Mouse (Mus musculus): ENCODE results near the gene Got1. TPM values are rescaled to one million over a fixed set of nuclear protein-coding genes. Genes with fewer than 3 reads are reported as not detected.

The Got1 gene
- polyA plus RNA-seq, 1 experiment, result 148 TPM

- Histone ChIP-seq H3K36me3 (ENCODE audit: control insufficient read depth, insufficient read depth, low read length, poor library complexity, severe bottlenecking) (no peaks in the 10 kb centered on the region), H3K9me3 (replicated peaks; ENCODE audit: control insufficient read depth, insufficient read depth, low read length, poor library complexity, severe bottlenecking) (no peaks in the 10 kb centered on the region), H3K4me1 (ENCODE audit: control insufficient read depth, insufficient read depth, low read length) (no peaks in the 10 kb centered on the region), H3K27me3 (ENCODE audit: control insufficient read depth, insufficient read depth, low read length, poor library complexity, severe bottlenecking) (no peaks in the 10 kb centered on the region; the same call in 1 of the 2 replicates), H3K27ac (ENCODE audit: insufficient read depth, low read length) (no peak overlapping the region), H3K9ac (ENCODE audit: low read depth, poor library complexity, severe bottlenecking) (no peak overlapping the region), H3K4me3 (ENCODE audit: low read depth, low read length) (no peak overlapping the region)
- no peak for TF ChIP-seq CTCF (IDR thresholded peaks at IDR 0.05; ENCODE audit: low read depth, low read length)
- TF ChIP-seq EP300 (IDR thresholded peaks at IDR 0.05; ENCODE audit: insufficient read depth, low read depth, low read length), result no peak
- TF ChIP-seq POLR2A (IDR thresholded peaks at IDR 0.05; ENCODE audit: insufficient read depth, low read length), result no peak
Observed at GRCm38 (mm10) chr19:43465076-43465475, 59.3 kb downstream of the Got1 start.

GRCm38 (mm10) chr19:43464294-43464687 lies 60.1 kb downstream of the Got1 start:
- Histone ChIP-seq H3K9me3 (replicated peaks; ENCODE audit: control insufficient read depth, insufficient read depth, low read length, poor library complexity, severe bottlenecking) (no peaks in the 10 kb centered on the region), H3K4me3 (ENCODE audit: low read depth, low read length) (no peak overlapping the region), H3K4me1 (ENCODE audit: control insufficient read depth, insufficient read depth, low read length) (no peaks in the 10 kb centered on the region), H3K36me3 (ENCODE audit: control insufficient read depth, insufficient read depth, low read length, poor library complexity, severe bottlenecking) (no peaks in the 10 kb centered on the region), H3K27me3 (ENCODE audit: control insufficient read depth, insufficient read depth, low read length, poor library complexity, severe bottlenecking) (no peaks in the 10 kb centered on the region; the same call in 1 of the 2 replicates), H3K9ac (ENCODE audit: low read depth, poor library complexity, severe bottlenecking) (no peak overlapping the region), H3K27ac (ENCODE audit: insufficient read depth, low read length) (no peak overlapping the region)
- TF ChIP-seq EP300 (IDR thresholded peaks at IDR 0.05; ENCODE audit: insufficient read depth, low read depth, low read length) (no peak), CTCF (IDR thresholded peaks at IDR 0.05; ENCODE audit: low read depth, low read length) (no peak), POLR2A (IDR thresholded peaks at IDR 0.05; ENCODE audit: insufficient read depth, low read length) (no peak)

- no peaks in the 10 kb centered on the region; the same call in 1 of the 2 replicates for H3K27me3 ChIP-seq (ENCODE audit: control insufficient read depth, insufficient read depth, low read length, poor library complexity, severe bottlenecking)
- H3K9me3 ChIP-seq (replicated peaks; ENCODE audit: control insufficient read depth, insufficient read depth, low read length, poor library complexity, severe bottlenecking), result no peaks in the 10 kb centered on the region
- H3K27ac ChIP-seq (ENCODE audit: insufficient read depth, low read length), result no peak overlapping the region
- no peaks in the 10 kb centered on the region for H3K4me1 ChIP-seq (ENCODE audit: control insufficient read depth, insufficient read depth, low read length)
- no peaks in the 10 kb centered on the region for H3K36me3 ChIP-seq (ENCODE audit: control insufficient read depth, insufficient read depth, low read length, poor library complexity, severe bottlenecking)
- H3K4me3 ChIP-seq (ENCODE audit: low read depth, low read length), result no peak overlapping the region
- no peak for TF ChIP-seq EP300 (IDR thresholded peaks at IDR 0.05; ENCODE audit: insufficient read depth, low read depth, low read length)
- TF ChIP-seq CTCF (IDR thresholded peaks at IDR 0.05; ENCODE audit: low read depth, low read length), result no peak
- TF ChIP-seq POLR2A (IDR thresholded peaks at IDR 0.05; ENCODE audit: insufficient read depth, low read length), result no peak
- no peak overlapping the region for H3K9ac ChIP-seq (ENCODE audit: low read depth, poor library complexity, severe bottlenecking)
Observed at GRCm38 (mm10) chr19:43463546-43464293, 60.7 kb downstream of the Got1 start.

GRCm38 (mm10) chr19:43462141-43462540 lies 62.3 kb downstream of the Got1 start:
- Histone ChIP-seq H3K9me3 (replicated peaks; ENCODE audit: control insufficient read depth, insufficient read depth, low read length, poor library complexity, severe bottlenecking) (no peaks in the 10 kb centered on the region), H3K27me3 (ENCODE audit: control insufficient read depth, insufficient read depth, low read length, poor library complexity, severe bottlenecking) (no peaks in the 10 kb centered on the region; the same call in 1 of the 2 replicates), H3K9ac (ENCODE audit: low read depth, poor library complexity, severe bottlenecking) (no peak overlapping the region), H3K4me1 (ENCODE audit: control insufficient read depth, insufficient read depth, low read length) (no peaks in the 10 kb centered on the region), H3K27ac (ENCODE audit: insufficient read depth, low read length) (no peak overlapping the region), H3K36me3 (ENCODE audit: control insufficient read depth, insufficient read depth, low read length, poor library complexity, severe bottlenecking) (no peaks in the 10 kb centered on the region), H3K4me3 (ENCODE audit: low read depth, low read length) (no peak overlapping the region)
- no peak for TF ChIP-seq CTCF (IDR thresholded peaks at IDR 0.05; ENCODE audit: low read depth, low read length)
- no peak for TF ChIP-seq EP300 (IDR thresholded peaks at IDR 0.05; ENCODE audit: insufficient read depth, low read depth, low read length)
- TF ChIP-seq POLR2A (IDR thresholded peaks at IDR 0.05; ENCODE audit: insufficient read depth, low read length), result no peak

- Histone ChIP-seq H3K9ac (ENCODE audit: low read depth, poor library complexity, severe bottlenecking) (no peak overlapping the region), H3K4me3 (ENCODE audit: low read depth, low read length) (no peak overlapping the region), H3K36me3 (ENCODE audit: control insufficient read depth, insufficient read depth, low read length, poor library complexity, severe bottlenecking) (no peaks in the 10 kb centered on the region), H3K27ac (ENCODE audit: insufficient read depth, low read length) (no peak overlapping the region), H3K4me1 (ENCODE audit: control insufficient read depth, insufficient read depth, low read length) (no peaks in the 10 kb centered on the region), H3K9me3 (replicated peaks; ENCODE audit: control insufficient read depth, insufficient read depth, low read length, poor library complexity, severe bottlenecking) (no peaks in the 10 kb centered on the region), H3K27me3 (ENCODE audit: control insufficient read depth, insufficient read depth, low read length, poor library complexity, severe bottlenecking) (no peaks in the 10 kb centered on the region; the same call in 1 of the 2 replicates)
- TF ChIP-seq EP300 (IDR thresholded peaks at IDR 0.05; ENCODE audit: insufficient read depth, low read depth, low read length) (no peak), POLR2A (IDR thresholded peaks at IDR 0.05; ENCODE audit: insufficient read depth, low read length) (no peak), CTCF (IDR thresholded peaks at IDR 0.05; ENCODE audit: low read depth, low read length) (no peak)
Observed at GRCm38 (mm10) chr19:43460481-43460880, 63.9 kb downstream of the Got1 start.

- TF ChIP-seq CTCF (IDR thresholded peaks at IDR 0.05; ENCODE audit: low read depth, low read length), result no peak
- no peak for TF ChIP-seq POLR2A (IDR thresholded peaks at IDR 0.05; ENCODE audit: insufficient read depth, low read length)
- no peak for TF ChIP-seq EP300 (IDR thresholded peaks at IDR 0.05; ENCODE audit: insufficient read depth, low read depth, low read length)
- Histone ChIP-seq H3K27me3 (ENCODE audit: control insufficient read depth, insufficient read depth, low read length, poor library complexity, severe bottlenecking) (no peaks in the 10 kb centered on the region; the same call in 1 of the 2 replicates), H3K9ac (ENCODE audit: low read depth, poor library complexity, severe bottlenecking) (no peak overlapping the region), H3K4me1 (ENCODE audit: control insufficient read depth, insufficient read depth, low read length) (no peaks in the 10 kb centered on the region), H3K27ac (ENCODE audit: insufficient read depth, low read length) (no peak overlapping the region), H3K36me3 (ENCODE audit: control insufficient read depth, insufficient read depth, low read length, poor library complexity, severe bottlenecking) (no peaks in the 10 kb centered on the region), H3K4me3 (ENCODE audit: low read depth, low read length) (no peak overlapping the region), H3K9me3 (replicated peaks; ENCODE audit: control insufficient read depth, insufficient read depth, low read length, poor library complexity, severe bottlenecking) (no peaks in the 10 kb centered on the region)
Observed at GRCm38 (mm10) chr19:43459948-43460347, 64.5 kb downstream of the Got1 start.
